Mouse (Mus musculus): ENCODE results near the gene Ciart. TPM values are rescaled to one million over a fixed set of nuclear protein-coding genes. Genes with fewer than 3 reads are reported as not detected.
A peak's percentile ranks its signal among the peaks of the same experiment; 100 is the strongest.
"Not testable (repeated sequence)": the region's sequence is repeated elsewhere in the genome, so short reads cannot be mapped to it uniquely, and the experiment has no call there.

The Ciart gene
- polyA plus RNA-seq, 1 experiment: 4.4 TPM

DNA sequence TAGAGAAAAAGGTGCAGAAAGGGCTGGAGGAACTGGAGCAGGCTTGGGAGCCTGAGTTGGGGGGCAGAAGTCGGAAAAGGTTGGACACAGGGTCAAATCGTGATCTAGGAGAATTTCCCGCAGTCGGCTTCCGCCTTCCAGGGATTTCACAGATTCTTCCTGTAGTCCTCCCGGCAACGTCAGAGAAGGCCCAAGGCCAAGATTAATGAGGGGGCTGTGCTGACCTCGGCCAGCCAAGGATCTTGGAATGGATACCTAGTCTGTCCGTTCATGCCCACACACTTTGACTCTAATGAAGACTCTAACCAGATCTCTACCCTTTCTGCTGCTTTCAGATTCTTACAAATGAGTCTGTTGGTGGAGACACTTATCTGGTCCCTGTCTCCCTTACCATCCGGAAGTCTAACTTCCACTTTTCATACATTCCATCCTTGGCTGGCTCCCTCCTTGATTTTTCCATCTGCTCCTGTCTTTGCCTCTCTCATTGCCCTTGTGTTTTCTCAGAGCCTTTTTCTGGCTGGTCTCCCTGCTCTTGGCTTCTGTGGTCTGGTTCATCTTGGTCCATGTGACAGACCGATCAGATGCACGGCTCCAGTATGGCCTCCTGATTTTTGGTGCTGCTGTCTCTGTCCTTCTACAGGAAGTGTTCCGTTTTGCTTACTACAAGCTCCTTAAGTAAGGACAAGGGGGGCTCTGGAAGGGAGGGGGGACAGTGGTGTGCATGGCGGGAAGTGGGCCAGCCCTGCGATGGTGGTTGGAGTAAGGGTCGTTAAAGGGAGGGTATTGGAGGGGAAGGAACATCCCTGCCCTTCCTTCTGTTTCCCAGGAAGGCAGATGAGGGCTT is 12.5 kb upstream of the Ciart start:
- TF ChIP-seq CTCF (IDR thresholded peaks at IDR 0.05; ENCODE audit: control insufficient read depth, insufficient read depth, insufficient read length) (no peak), CEBPB (IDR thresholded peaks at IDR 0.05; ENCODE audit: low read depth) (no peak), MYOG (IDR thresholded peaks at IDR 0.05; ENCODE audit: control insufficient read depth, extremely low read depth, insufficient read length) (no peak), FOSL1 (IDR thresholded peaks at IDR 0.05; ENCODE audit: insufficient read depth, low read length, poor library complexity, severe bottlenecking) (no peak), MYOD1 (IDR thresholded peaks at IDR 0.05; ENCODE audit: control insufficient read depth, insufficient read length, low read depth) (no peak), USF1 (IDR thresholded peaks at IDR 0.05; ENCODE audit: low read depth) (no peak), MAX (IDR thresholded peaks at IDR 0.05) (no peak)
- Histone ChIP-seq H3K27me3 (ENCODE audit: control insufficient read depth, insufficient read depth, insufficient read length) (no peaks in the 10 kb centered on the region), H3K36me3 (ENCODE audit: control insufficient read depth, insufficient read depth) (no peaks in the 10 kb centered on the region)

DNA sequence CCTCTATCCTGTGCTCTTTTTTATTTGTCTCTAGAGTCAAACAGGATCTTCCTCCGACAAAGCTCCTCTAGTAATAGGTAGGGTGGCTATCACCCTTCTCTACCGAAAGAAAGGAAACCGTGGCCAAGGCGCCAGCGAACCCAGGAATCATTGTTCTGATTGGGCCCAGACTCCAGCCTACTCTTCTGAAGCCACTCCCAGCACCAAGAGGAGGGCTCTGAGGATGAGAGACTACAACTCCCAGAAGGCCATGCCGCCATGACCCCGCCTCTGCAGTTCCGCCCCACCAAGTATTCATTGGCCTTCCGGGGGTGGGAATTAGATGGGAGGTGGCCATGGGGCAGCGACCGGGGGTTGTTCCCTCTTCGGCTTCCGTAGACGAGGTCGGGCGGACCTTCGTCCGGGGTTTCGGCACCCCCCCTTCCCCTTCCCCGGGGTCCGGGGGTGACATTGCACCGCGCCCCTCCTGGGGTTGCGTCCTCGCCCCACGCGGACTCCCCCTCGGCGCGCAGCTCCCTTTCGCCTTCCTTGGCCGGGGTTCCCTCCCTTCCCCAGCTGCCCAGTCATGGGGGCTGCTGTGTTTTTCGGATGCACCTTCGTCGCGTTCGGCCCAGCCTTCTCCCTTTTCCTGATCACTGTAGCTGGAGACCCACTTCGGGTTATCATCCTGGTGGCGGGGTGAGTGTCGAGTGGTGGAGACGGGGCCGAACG is 11.7 kb upstream of the Ciart start, which contains the start of gene Aph1a:
Gene Aph1a, plus strand, starts transcription at position 364 of the 711 bp plus-strand sequence.
- peaks cover 15% of the 10 kb centered on the region for H3K79me3 ChIP-seq (ENCODE audit: low read depth)
- peaks cover 22% of the 10 kb centered on the region for H3K79me2 ChIP-seq (ENCODE audit: control insufficient read depth, insufficient read depth)
- peak within 1 kb of the TSS; percentile 85 for H3ac ChIP-seq (ENCODE audit: control insufficient read depth, insufficient read length, low read depth)
- H3K36me3 ChIP-seq (ENCODE audit: control insufficient read depth, insufficient read depth); H3K27me3 ChIP-seq (ENCODE audit: control insufficient read depth, insufficient read depth, insufficient read length): not testable (repeated sequence)
- H3K4me3 ChIP-seq (ENCODE audit: insufficient read depth, poor library complexity, severe bottlenecking): peak within 1 kb of the TSS; percentile 86

More for the DNA sequence above, 12.5 kb upstream of the Ciart start:
- peak overlapping the region; percentile 86 for H3K4me3 ChIP-seq (ENCODE audit: insufficient read depth, poor library complexity, severe bottlenecking)
- peak overlapping the region; percentile 85 for H3ac ChIP-seq (ENCODE audit: control insufficient read depth, insufficient read length, low read depth)
- H3K79me3 ChIP-seq (ENCODE audit: low read depth): peaks cover 15% of the 10 kb centered on the region
- peaks cover 22% of the 10 kb centered on the region for H3K79me2 ChIP-seq (ENCODE audit: control insufficient read depth, insufficient read depth)

DNA sequence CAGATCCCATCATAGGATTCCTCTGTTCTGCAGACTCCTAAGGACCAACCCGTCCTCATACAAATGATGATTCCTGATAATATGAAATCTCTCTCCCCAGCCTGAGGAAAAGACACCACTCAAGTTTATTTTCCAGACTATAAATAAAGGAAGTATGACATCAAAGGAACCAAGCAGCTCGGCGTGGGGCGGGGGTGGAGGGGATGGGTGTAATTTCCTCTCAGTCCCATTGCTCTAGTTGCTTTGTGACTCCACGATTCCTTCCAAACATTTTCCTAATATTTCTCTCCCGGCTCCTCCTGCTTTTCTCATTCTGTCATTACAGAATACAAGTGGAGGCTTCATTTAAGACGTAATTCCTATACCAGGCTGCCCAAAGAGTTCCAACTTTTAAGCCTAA is 11.1 kb upstream of the Ciart start:
- Histone ChIP-seq H3K27me3 (ENCODE audit: control insufficient read depth, insufficient read depth, insufficient read length) (no peaks in the 10 kb centered on the region), H3ac (ENCODE audit: control insufficient read depth, insufficient read length, low read depth) (no peak overlapping the region), H3K79me2 (ENCODE audit: control insufficient read depth, insufficient read depth) (peaks cover 22% of the 10 kb centered on the region), H3K4me3 (ENCODE audit: insufficient read depth, poor library complexity, severe bottlenecking) (peak overlapping the region; percentile 86), H3K79me3 (ENCODE audit: low read depth) (peaks cover 15% of the 10 kb centered on the region), H3K36me3 (ENCODE audit: control insufficient read depth, insufficient read depth) (no peaks in the 10 kb centered on the region)
- no peak for TF ChIP-seq CEBPB (IDR thresholded peaks at IDR 0.05; ENCODE audit: low read depth)
- no peak for TF ChIP-seq MYOG (IDR thresholded peaks at IDR 0.05; ENCODE audit: control insufficient read depth, extremely low read depth, insufficient read length)
- TF ChIP-seq MAX (IDR thresholded peaks at IDR 0.05): no peak
- no peak for TF ChIP-seq MYOD1 (IDR thresholded peaks at IDR 0.05; ENCODE audit: control insufficient read depth, insufficient read length, low read depth)

DNA sequence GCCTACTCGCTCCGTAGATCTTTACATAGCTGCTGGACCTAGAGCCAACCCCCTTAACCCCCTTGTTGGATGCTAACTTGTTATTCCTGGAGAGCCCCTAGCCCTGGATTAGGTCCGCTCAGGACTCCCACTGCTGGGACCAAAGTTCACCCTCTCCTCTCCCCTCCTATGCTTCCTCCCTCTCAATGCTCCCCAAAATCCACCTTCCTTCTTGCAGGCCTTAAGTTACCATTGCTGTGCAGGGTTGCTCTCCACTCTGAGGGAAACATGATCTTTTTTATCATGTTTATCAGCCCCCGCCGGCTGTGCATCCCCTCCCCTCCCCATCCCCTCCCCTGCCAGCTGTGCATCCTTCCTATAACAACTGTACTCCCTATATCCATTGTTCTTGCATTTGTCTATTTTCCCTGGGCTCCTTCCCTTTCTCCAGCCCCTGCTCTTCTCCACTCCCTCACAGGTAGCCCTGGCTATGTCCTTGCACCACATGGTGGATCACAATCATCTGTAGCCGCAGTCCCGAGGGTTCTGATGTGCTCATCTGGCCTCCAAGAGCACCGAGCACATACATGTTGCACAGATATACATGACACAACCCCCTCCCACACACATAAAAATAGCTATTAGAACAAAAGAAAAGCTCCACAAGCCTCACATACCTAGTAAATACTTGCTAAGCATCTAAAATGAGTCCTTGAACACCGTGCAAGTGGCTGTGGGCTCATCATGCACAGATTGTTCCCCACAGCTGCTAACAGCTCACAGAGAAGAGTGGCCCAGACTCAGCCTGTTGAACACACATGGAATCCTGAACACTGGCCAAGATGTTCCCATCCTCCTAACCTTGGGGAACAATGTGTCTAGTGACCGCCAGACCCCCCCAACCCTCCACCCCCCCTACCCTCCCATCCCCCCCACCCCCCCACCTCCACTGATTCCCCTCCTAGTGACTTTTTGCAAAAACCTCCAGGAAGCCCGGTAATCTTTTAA is 10.3 kb upstream of the Ciart start:
- Histone ChIP-seq H3K36me3 (ENCODE audit: control insufficient read depth, insufficient read depth) (no peaks in the 10 kb centered on the region), H3K27me3 (ENCODE audit: control insufficient read depth, insufficient read depth, insufficient read length) (no peaks in the 10 kb centered on the region), H3K4me3 (ENCODE audit: insufficient read depth, poor library complexity, severe bottlenecking) (no peak overlapping the region), H3ac (ENCODE audit: control insufficient read depth, insufficient read length, low read depth) (peak overlapping the region; percentile 21), H3K79me2 (ENCODE audit: control insufficient read depth, insufficient read depth) (peaks cover 22% of the 10 kb centered on the region), H3K79me3 (ENCODE audit: low read depth) (peaks cover 15% of the 10 kb centered on the region)
- TF ChIP-seq MAX (IDR thresholded peaks at IDR 0.05) (no peak), CEBPB (IDR thresholded peaks at IDR 0.05; ENCODE audit: low read depth) (no peak), USF1 (IDR thresholded peaks at IDR 0.05; ENCODE audit: low read depth) (no peak), MYOG (IDR thresholded peaks at IDR 0.05; ENCODE audit: control insufficient read depth, extremely low read depth, insufficient read length) (no peak), MYOD1 (IDR thresholded peaks at IDR 0.05; ENCODE audit: control insufficient read depth, insufficient read length, low read depth) (no peak), CTCF (IDR thresholded peaks at IDR 0.05; ENCODE audit: control insufficient read depth, insufficient read depth, insufficient read length) (no peak), FOSL1 (IDR thresholded peaks at IDR 0.05; ENCODE audit: insufficient read depth, low read length, poor library complexity, severe bottlenecking) (no peak)

DNA sequence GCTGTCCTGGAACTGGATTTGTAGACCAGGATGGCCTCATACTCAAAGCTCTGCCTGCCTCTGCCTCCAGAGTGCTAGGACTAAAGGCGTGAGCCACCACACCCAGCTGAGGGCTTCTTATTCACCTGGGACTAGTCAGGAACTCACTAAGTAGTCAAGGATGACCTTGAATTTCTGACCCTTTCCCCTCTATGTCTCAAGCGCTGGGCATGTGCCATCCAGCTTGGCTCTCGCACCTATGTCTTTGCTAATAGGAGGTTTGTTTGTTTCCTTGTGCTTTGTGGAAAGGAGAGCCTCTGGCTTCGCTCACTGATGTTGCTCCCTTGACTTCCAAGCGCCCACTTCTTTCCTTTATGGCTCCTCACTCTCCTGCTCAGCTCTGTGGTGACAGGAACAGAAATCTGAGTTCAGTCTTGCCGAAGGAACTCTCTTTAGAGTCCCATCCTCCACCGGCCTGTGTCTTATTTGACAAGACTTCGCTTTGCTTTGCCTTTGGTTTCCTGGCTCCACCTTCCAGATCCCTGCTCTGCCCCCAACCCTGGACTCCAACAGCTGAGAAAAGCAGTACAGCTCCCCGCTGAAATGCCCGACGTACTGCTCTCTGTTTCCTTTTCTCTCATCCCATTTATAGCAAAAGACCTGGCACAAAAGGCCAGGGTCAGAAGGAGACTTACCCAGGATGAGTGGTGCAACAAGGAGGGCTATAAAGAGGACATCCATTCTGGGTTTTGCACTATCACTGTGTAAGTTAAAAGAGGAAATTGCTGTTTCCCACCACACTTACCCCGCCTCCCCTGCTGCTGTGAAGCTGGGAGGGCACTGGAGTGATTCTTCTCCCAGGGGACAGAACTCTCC is 9.4 kb upstream of the Ciart start, which contains the start of gene BC028528:
Gene BC028528, minus strand, starts transcription at position 795 of the 855 bp plus-strand sequence.
- H3K36me3 ChIP-seq (ENCODE audit: control insufficient read depth, insufficient read depth): no peaks in the 10 kb centered on the region
- H3ac ChIP-seq (ENCODE audit: control insufficient read depth, insufficient read length, low read depth): peak within 1 kb of the TSS; percentile 43
- no peaks in the 10 kb centered on the region for H3K27me3 ChIP-seq (ENCODE audit: control insufficient read depth, insufficient read depth, insufficient read length)
- TF ChIP-seq MAX (IDR thresholded peaks at IDR 0.05) (no peak), CEBPB (IDR thresholded peaks at IDR 0.05; ENCODE audit: low read depth) (no peak), MYOD1 (IDR thresholded peaks at IDR 0.05; ENCODE audit: control insufficient read depth, insufficient read length, low read depth) (no peak), MYOG (IDR thresholded peaks at IDR 0.05; ENCODE audit: control insufficient read depth, extremely low read depth, insufficient read length) (no peak), FOSL1 (IDR thresholded peaks at IDR 0.05; ENCODE audit: insufficient read depth, low read length, poor library complexity, severe bottlenecking) (no peak), CTCF (IDR thresholded peaks at IDR 0.05; ENCODE audit: control insufficient read depth, insufficient read depth, insufficient read length) (no peak), USF1 (IDR thresholded peaks at IDR 0.05; ENCODE audit: low read depth) (no peak)
- H3K4me3 ChIP-seq (ENCODE audit: insufficient read depth, poor library complexity, severe bottlenecking): peak within 1 kb of the TSS; percentile 12
- H3K79me3 ChIP-seq (ENCODE audit: low read depth): peaks cover 15% of the 10 kb centered on the region
- peaks cover 22% of the 10 kb centered on the region for H3K79me2 ChIP-seq (ENCODE audit: control insufficient read depth, insufficient read depth)
